8 mouse cellular contexts compared by ENCODE assay signal in the genomic region with DNA sequence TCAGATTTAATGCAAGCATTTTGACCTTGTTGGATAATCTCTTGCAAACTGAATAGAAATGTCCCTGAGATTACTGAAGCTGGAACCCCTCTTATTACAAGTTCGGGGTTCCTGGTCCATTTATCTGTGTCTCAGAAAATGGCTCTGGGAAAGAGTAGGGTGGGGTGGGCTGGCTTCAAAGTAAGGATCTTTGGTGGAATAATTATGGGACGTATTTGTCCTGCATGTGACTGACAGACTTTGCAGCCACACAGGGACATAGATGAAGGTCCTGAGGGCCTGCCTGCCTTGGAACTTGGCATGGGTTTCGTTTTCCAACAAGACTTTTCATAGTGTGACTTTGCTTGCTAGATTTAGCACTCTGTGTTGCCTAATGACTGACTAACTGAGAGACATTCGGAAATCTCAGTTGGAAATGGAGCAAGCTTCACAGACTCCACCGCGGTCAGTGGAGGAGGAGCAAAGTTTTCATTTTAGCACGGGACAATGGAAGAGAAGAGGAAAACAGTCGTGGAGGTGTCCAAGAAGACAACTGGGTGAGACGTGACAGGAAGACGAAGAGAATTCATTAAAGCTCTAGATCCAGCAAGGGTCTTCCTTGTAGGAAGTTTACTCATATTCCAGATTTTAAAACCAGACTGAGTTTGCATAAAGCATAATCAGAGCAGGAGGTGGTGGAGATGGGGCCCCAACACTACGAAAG. TPM values are rescaled to one million over a fixed set of nuclear protein-coding genes. Genes with fewer than 3 reads are reported as not detected.
DNase-seq lines count a peak whose midpoint lies in the region; ATAC-seq and TF ChIP-seq lines count a peak whose summit lies in the region.

No protein-coding gene starts in this region.

- 13% methylated on average over 11 of the region's 11 CpGs for WGBS in lung, postnatal 0 days
- 17% methylated on average over 11 of the region's 11 CpGs for WGBS in liver, embryonic 12.5 days (ENCODE audit: insufficient replicate concordance)

- 0 out of 2 replicates have a peak, but pooled peaks cover 8% of the 10 kb centered on the region for H3K27me3 ChIP-seq in lung, postnatal 0 days (replicated peaks; ENCODE audit: insufficient read depth, low read length)
- peaks cover 48% of the 10 kb centered on the region for H3K27me3 ChIP-seq in liver, embryonic 12.5 days (replicated peaks)

- peak overlapping the region; percentile 57 for H3K4me3 ChIP-seq in lung, postnatal 0 days (ENCODE audit: low read depth, low read length)
- H3K4me3 ChIP-seq in liver, embryonic 12.5 days = peak overlapping the region; percentile 52; the same call in 1 of the 2 replicates

- no peak overlapping the region for H3K9ac ChIP-seq in lung, postnatal 0 days (replicated peaks; ENCODE audit: low read depth)
- no peak overlapping the region for H3K9ac ChIP-seq in liver, embryonic 12.5 days

- DNase-seq in cerebellum, adult 11-12 months = peak; percentile 22
- no peak for DNase-seq in cerebellum, postnatal 4 days (ENCODE audit: low spot score in 2 of 2)
- peak; percentile 30 for DNase-seq in lung, postnatal 0 days (ENCODE audit: low spot score)
- no peak for DNase-seq in lung, postnatal 14 days
- peak; percentile 18 for DNase-seq in telencephalon, adult 2 months (ENCODE audit: low read depth, low spot score)
- no peak for DNase-seq in natural killer cell, adult 2 months (ENCODE audit: low spot score in 2 of 2)
- DNase-seq in adrenal gland, postnatal 10 days = no peak

- no peak overlapping the region for H3K27ac ChIP-seq in lung, postnatal 0 days (ENCODE audit: low read length)
- H3K27ac ChIP-seq in liver, embryonic 12.5 days = no peak overlapping the region

- TF ChIP-seq EP300 in lung, postnatal 0 days (IDR thresholded peaks at IDR 0.05) = no peak

- no peaks in the 10 kb centered on the region for H3K9me3 ChIP-seq in lung, postnatal 0 days (ENCODE audit: low read length)
- H3K9me3 ChIP-seq in liver, embryonic 12.5 days (replicated peaks) = no peaks in the 10 kb centered on the region

- H3K4me1 ChIP-seq in lung, postnatal 0 days (ENCODE audit: insufficient read depth, low read depth, low read length) = no peaks in the 10 kb centered on the region
- H3K4me1 ChIP-seq in liver, embryonic 12.5 days = peaks cover 6% of the 10 kb centered on the region; the same call in 1 of the 2 replicates

- no peak for TF ChIP-seq CTCF in lung, postnatal 0 days (IDR thresholded peaks at IDR 0.05)

- H3K36me3 ChIP-seq in lung, postnatal 0 days (ENCODE audit: insufficient read depth, low read length) = no peaks in the 10 kb centered on the region
- H3K36me3 ChIP-seq in liver, embryonic 12.5 days = no peaks in the 10 kb centered on the region

- ATAC-seq in lung, postnatal 0 days = no peak
- no peak for ATAC-seq in liver, embryonic 12.5 days

- H3K4me2 ChIP-seq in lung, postnatal 0 days (replicated peaks; ENCODE audit: low read depth, low read length) = peak overlapping the region; percentile 84
- peak overlapping the region; percentile 69 for H3K4me2 ChIP-seq in liver, embryonic 12.5 days

RNA-seq across cellular contexts. Expression of a gene that starts 0.7 kb away (rescaled TPM):
- 4.3 and 5.0 TPM in 2 replicates for polyA plus RNA-seq in lung, postnatal 0 days (2015; fragmentation: Nextera tagmentation; extraction: Ambion mirVana)
- 0.35 and 0.43 TPM in 2 replicates for polyA plus RNA-seq in liver, embryonic 12.5 days (2016; fragmentation: Nextera tagmentation; extraction: Ambion mirVana)
- total RNA-seq in adrenal gland, postnatal 10 days (2021) = 1 to 10 TPM; 3.4 to 5.5 TPM

Comparison
In these comparisons a context has a peak if more than half of its experiments do, and no peak if none do; other contexts are left out.
1. DNase-seq: peak in cerebellum, adult 11-12 months (single experiment), lung, postnatal 0 days (single experiment) and telencephalon, adult 2 months (single experiment); none in cerebellum, postnatal 4 days (0 of 2), lung, postnatal 14 days (single experiment), natural killer cell, adult 2 months (0 of 2) and adrenal gland, postnatal 10 days (single experiment).